Mouse (Mus musculus) Patski (cell line): Measurements from ENCODE around the gene Skida1. TPM values are rescaled to one million over a fixed set of nuclear protein-coding genes. Genes with fewer than 3 reads are reported as not detected.

ENCODE experiments used
- ATAC-seq: fragments of 100-300 bp; one replicate; pipeline ENCODE4 v1.8.0; 2021
- CTCF ChIA-PET: fragments of 350-600 bp; sonication (Branson Sonifier 250); formaldehyde crosslinking; loops from one replicate; lab custom pipeline; 2022; ENCODE audit warnings: inconsistent platforms; lab: Charles Lee
- POLR2A ChIA-PET: fragments of 350-600 bp; sonication (Branson Sonifier 250); formaldehyde crosslinking; loops from one replicate; lab custom pipeline; 2022; ENCODE audit warnings: antibody characterized with exemption, inconsistent platforms; lab: Charles Lee
- DNase-seq: peaks from one replicate; pipeline ENCODE4 v3.0.0-alpha.2; 2011; ENCODE audit warnings: low read depth, low spot score
- H3K27me3 ChIP-seq: fragments of 371-371 bp; one replicate; pipeline ENCODE4 v1.5.1; 2021
- CTCF ChIP-seq: fragments of 100-300 bp; IDR thresholded peaks from one replicate; pipeline ENCODE4 v1.5.1; 2021
- in situ Hi-C: fragments of 300-500 bp; cut with MboI; formaldehyde crosslinking; loops from 3 replicates; pipeline ENCODE4 v1.11.1; 2018; ENCODE audit warnings: low pct_unique_long_range_greater_than_20kb, mixed read lengths
- polyA plus RNA-seq: library from polyadenylated mRNA; unstranded; gene quantifications from one replicate; pipeline ENCODE4 v1.2.3, GENCODE M21; 2021

Gene Skida1
- polyA plus RNA-seq, 1 experiment from 2014 or later, result 4.4 TPM

- ATAC-seq, result no peak
- POLR2A ChIA-PET, result interaction anchor here (0.6 to 0.7 kb wide), 2 partner anchors 17 to 180 kb away, joined by 3 to 6 read pairs; no protein-coding TSS in a partner anchor
- CTCF ChIA-PET, result interaction anchor here (1.3 kb wide), 1 partner anchor 179 kb away, joined by 3 read pairs; no protein-coding TSS in a partner anchor
- DNase-seq, result no peak
- in situ Hi-C loops, result loop anchor here (5.0 to 10.0 kb wide), 3 partner anchors 176 to 1248 kb away; no protein-coding TSS in a partner anchor
- TF ChIP-seq CTCF, result no peak
- no peaks in the 10 kb centered on the region for H3K27me3 ChIP-seq
These were observed 22.5 kb downstream of the Skida1 start for GRCm38 (mm10) chr2:18026116-18026947.

- ChIA-PET POLR2A (interaction anchor here (0.6 kb wide), 2 partner anchors 17 to 691 kb away, joined by 3 to 6 read pairs; no protein-coding TSS in a partner anchor), CTCF (interaction anchor here (1.3 kb wide), 1 partner anchor 179 kb away, joined by 3 read pairs; no protein-coding TSS in a partner anchor)
- in situ Hi-C loops, result loop anchor here (5.0 to 10.0 kb wide), 3 partner anchors 177 to 1249 kb away; no protein-coding TSS in a partner anchor
These were observed 23.1 kb downstream of the Skida1 start for GRCm38 (mm10) chr2:18025781-18026115.

GRCm38 (mm10) chr2:18025116-18025515 lies 23.7 kb downstream of the Skida1 start:
- TF ChIP-seq CTCF, result no peak
- POLR2A ChIA-PET, result no interaction called here
- DNase-seq (no peak), ATAC-seq (no peak)
- H3K27me3 ChIP-seq, result no peaks in the 10 kb centered on the region
- CTCF ChIA-PET, result no interaction called here
- in situ Hi-C loops, result loop anchor here (5.0 to 10.0 kb wide), 3 partner anchors 177 to 1250 kb away; no protein-coding TSS in a partner anchor

More at GRCm38 (mm10) chr2:18025781-18026115, 23.1 kb downstream of the Skida1 start:
- TF ChIP-seq CTCF, result no peak
- ATAC-seq, result no peak
- H3K27me3 ChIP-seq, result no peaks in the 10 kb centered on the region
- no peak for DNase-seq

- no peaks in the 10 kb centered on the region for H3K27me3 ChIP-seq
- POLR2A ChIA-PET, result no interaction called here
- in situ Hi-C loops, result loop anchor here (10.0 to 25.0 kb wide), 3 partner anchors 332 to 1252 kb away; no protein-coding TSS in a partner anchor
- CTCF ChIA-PET, result no interaction called here
- ATAC-seq (no peak), DNase-seq (no peak)
- no peak for TF ChIP-seq CTCF
These were observed 26.0 kb downstream of the Skida1 start for GRCm38 (mm10) chr2:18022886-18023285.

GRCm38 (mm10) chr2:18019122-18019521 lies 29.7 kb downstream of the Skida1 start:
- in situ Hi-C loops, result loop anchor here (25.0 kb wide), 1 partner anchor 382 kb away; no protein-coding TSS in a partner anchor
- no peak for TF ChIP-seq CTCF
- CTCF ChIA-PET, result interaction anchor here (1.2 to 1.6 kb wide), 2 partner anchors 8 to 10 kb away, joined by 3 read pairs; no protein-coding TSS in a partner anchor
- POLR2A ChIA-PET, result no interaction called here
- H3K27me3 ChIP-seq, result no peaks in the 10 kb centered on the region
- ATAC-seq, result no peak
- no peak for DNase-seq

GRCm38 (mm10) chr2:18017321-18017720 lies 31.5 kb downstream of the Skida1 start:
- DNase-seq, result no peak
- in situ Hi-C loops, result loop anchor here (25.0 kb wide), 1 partner anchor 380 kb away; no protein-coding TSS in a partner anchor
- ChIA-PET CTCF (no interaction called here), POLR2A (no interaction called here)
- no peak for TF ChIP-seq CTCF
- H3K27me3 ChIP-seq, result no peaks in the 10 kb centered on the region
- no peak for ATAC-seq

- DNase-seq (no peak), ATAC-seq (no peak)
- no peaks in the 10 kb centered on the region for H3K27me3 ChIP-seq
- ChIA-PET CTCF (no interaction called here), POLR2A (no interaction called here)
- in situ Hi-C loops, result loop anchor here (25.0 kb wide), 1 partner anchor 379 kb away; no protein-coding TSS in a partner anchor
- TF ChIP-seq CTCF, result no peak
These were observed 32.2 kb downstream of the Skida1 start for GRCm38 (mm10) chr2:18016639-18017038.

- TF ChIP-seq CTCF, result no peak
- POLR2A ChIA-PET, result no interaction called here
- CTCF ChIA-PET, result no interaction called here
- in situ Hi-C loops, result loop anchor here (25.0 kb wide), 1 partner anchor 378 kb away; no protein-coding TSS in a partner anchor
- no peaks in the 10 kb centered on the region for H3K27me3 ChIP-seq
- DNase-seq, result no peak
- no peak for ATAC-seq
These were observed 33.3 kb downstream of the Skida1 start for GRCm38 (mm10) chr2:18015581-18015980.

GRCm38 (mm10) chr2:18012866-18013265 lies 36.0 kb downstream of the Skida1 start:
- ChIA-PET CTCF (no interaction called here), POLR2A (no interaction called here)
- no peak for TF ChIP-seq CTCF
- no peak for ATAC-seq
- no peak for DNase-seq
- no peaks in the 10 kb centered on the region for H3K27me3 ChIP-seq
- in situ Hi-C loops, result loop anchor here (25.0 kb wide), 1 partner anchor 376 kb away; no protein-coding TSS in a partner anchor

GRCm38 (mm10) chr2:18011226-18011625 lies 37.6 kb downstream of the Skida1 start:
- in situ Hi-C loops, result loop anchor here (25.0 kb wide), 1 partner anchor 374 kb away; no protein-coding TSS in a partner anchor
- ChIA-PET POLR2A (no interaction called here), CTCF (interaction anchor here (0.7 kb wide), 1 partner anchor 9 kb away, joined by 3 read pairs; no protein-coding TSS in a partner anchor)
- H3K27me3 ChIP-seq, result no peaks in the 10 kb centered on the region
- TF ChIP-seq CTCF, result no peak
- DNase-seq (no peak), ATAC-seq (no peak)
